In the genomic region with DNA sequence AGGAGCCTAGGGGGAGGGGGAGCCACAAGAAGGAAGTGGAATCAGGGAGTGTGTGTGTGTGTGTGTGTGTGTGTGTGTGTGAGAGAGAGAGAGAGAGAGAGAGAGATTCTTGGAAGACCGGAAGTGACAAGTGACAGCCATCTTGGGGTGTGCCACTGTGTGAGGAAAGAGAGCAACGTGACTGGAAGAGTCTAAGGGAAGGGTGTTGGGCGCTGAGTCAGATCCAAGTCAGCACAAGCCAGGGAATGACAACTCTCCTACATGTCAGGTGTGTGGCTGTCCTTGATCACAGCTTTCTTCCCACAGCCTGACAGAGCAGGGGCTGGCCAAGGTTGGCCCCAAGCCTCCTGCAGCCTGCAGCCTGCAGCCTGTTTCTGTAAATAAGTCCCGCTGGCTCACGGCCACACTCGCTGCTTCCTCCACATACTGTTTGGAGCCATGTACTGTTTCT, we compare ENCODE assay signal across 9 mouse cellular contexts. TPM values are rescaled to one million over a fixed set of nuclear protein-coding genes. Genes with fewer than 3 reads are reported as not detected.
DNase-seq lines count a peak whose midpoint lies in the region; ATAC-seq and TF ChIP-seq lines count a peak whose summit lies in the region.
"Had no signal": no experiment of that assay in that cellular context is flagged by ENCODE, and none has a peak within 500 bp of the region (broad histone marks: within the 10 kb centered on the region; RNA-seq: fewer than 3 reads in every experiment).

No protein-coding gene starts in this region.

- H3K79me2 ChIP-seq in macrophage (ENCODE audit: inconsistent target), result peaks cover 42% of the 10 kb centered on the region

- TF ChIP-seq CTCF in layer of hippocampus, adult 2 months (conservative IDR thresholded peaks at IDR 0.05), result no peak

- DNase-seq in layer of hippocampus, adult 2 months (ENCODE audit: low spot score in 2 of 2), result no peak
- no peak for DNase-seq in layer of hippocampus, adult 9-10 months (ENCODE audit: low spot score)
- peak; percentile 80 for DNase-seq in brain, adult 2 months (ENCODE audit: low read depth, low spot score)
- DNase-seq in gastrocnemius, postnatal 10 days, result no peak
- no peak for DNase-seq in thymus, postnatal 25 days
- DNase-seq in cerebellum, postnatal 4 days (ENCODE audit: low spot score in 2 of 2), result no peak

- H3K27me3 ChIP-seq in intestine, embryonic 15.5 days (replicated peaks), result 0 out of 2 replicates have a peak, but pooled peaks cover 4% of the 10 kb centered on the region

- ATAC-seq in intestine, embryonic 15.5 days, result peak; percentile 34

- no peaks in the 10 kb centered on the region for H3K36me3 ChIP-seq in intestine, embryonic 15.5 days
- peaks cover 26% of the 10 kb centered on the region for H3K36me3 ChIP-seq in macrophage (ENCODE audit: inconsistent target)

- no peak overlapping the region for H3K9ac ChIP-seq in intestine, embryonic 15.5 days

- 39% methylated on average over 6 of the region's 6 CpGs for WGBS in intestine, embryonic 15.5 days
- 24% methylated on average over 6 of the region's 6 CpGs for WGBS in macrophage (ENCODE audit: missing documents)

- no peak overlapping the region for H3K4me3 ChIP-seq in layer of hippocampus, adult 2 months
- H3K4me3 ChIP-seq in intestine, embryonic 15.5 days (replicated peaks), result no peak overlapping the region
- H3K4me3 ChIP-seq in macrophage (ENCODE audit: inconsistent target), result no peak overlapping the region
- H3K4me3 ChIP-seq: myocyte had no signal

- H3K27ac ChIP-seq in layer of hippocampus, adult 2 months, result peak overlapping the region; percentile 14; the same call in 1 of the 2 replicates
- H3K27ac ChIP-seq in intestine, embryonic 15.5 days, result peak overlapping the region; percentile 54
- H3K27ac ChIP-seq in macrophage, result peak overlapping the region; percentile 97

- no peak overlapping the region for H3K4me2 ChIP-seq in intestine, embryonic 15.5 days (replicated peaks)

- peaks cover 50% of the 10 kb centered on the region for H3K4me1 ChIP-seq in intestine, embryonic 15.5 days (replicated peaks)

- no peaks in the 10 kb centered on the region for H3K9me3 ChIP-seq in intestine, embryonic 15.5 days

RNA-seq across cellular contexts. Expression of a gene that starts 13.1 kb away (rescaled TPM):
- total RNA-seq in layer of hippocampus, adult 2 months (2021), result 10 to 100 TPM; 62.9 to 67.4 TPM
- polyA plus RNA-seq in intestine, embryonic 15.5 days (2015; fragmentation: Nextera tagmentation; extraction: Ambion mirVana), result 18.5 and 19.3 TPM in 2 replicates
- total RNA-seq in macrophage (2018; cell fraction: chromatin; rRNA removed), result 100 to 1,000 TPM in 1 of 26 experiments, 10 to 100 TPM in 25; 24.7 to 122 (median 61.4) TPM
- total RNA-seq in macrophage (2018; cell fraction: cytosol; rRNA removed), result 10 to 100 TPM; 20.2 to 48.3 (median 37.1) TPM
- 10 to 100 TPM; 25.6 to 91.8 (median 48.4) TPM for total RNA-seq in macrophage (2018; cell fraction: nucleus; rRNA removed)
- polyA plus RNA-seq in macrophage (2018), result 21.9 to 33.1 TPM (median 32.9 TPM) in 3 replicates
- 10 to 100 TPM; 31.9 to 39.6 TPM for total RNA-seq in gastrocnemius, postnatal 10 days (2021)

RNA-seq across cellular contexts. Expression of a gene that starts 19.0 kb away (rescaled TPM):
- total RNA-seq in layer of hippocampus, adult 2 months (2021), result 1 to 10 TPM; 6.9 TPM
- 2.3 and 2.5 TPM in 2 replicates for polyA plus RNA-seq in intestine, embryonic 15.5 days (2015; fragmentation: Nextera tagmentation; extraction: Ambion mirVana)
- total RNA-seq in macrophage (2018; cell fraction: chromatin; rRNA removed), result 100 to 1,000 TPM; 119 to 524 (median 241) TPM
- 100 to 1,000 TPM; 316 to 653 (median 465) TPM for total RNA-seq in macrophage (2018; cell fraction: cytosol; rRNA removed)
- 100 to 1,000 TPM; 187 to 584 (median 334) TPM for total RNA-seq in macrophage (2018; cell fraction: nucleus; rRNA removed)
- 329 to 471 TPM (median 343 TPM) in 3 replicates for polyA plus RNA-seq in macrophage (2018)
- 10 to 100 TPM; 15.2 to 25.6 TPM for total RNA-seq in gastrocnemius, postnatal 10 days (2021)

RNA-seq across cellular contexts. Expression of a gene that starts 25.2 kb away (rescaled TPM):
- total RNA-seq in layer of hippocampus, adult 2 months (2021), result 10 to 100 TPM; 20.2 to 20.6 TPM
- polyA plus RNA-seq in intestine, embryonic 15.5 days (2015; fragmentation: Nextera tagmentation; extraction: Ambion mirVana), result 22.4 and 23.7 TPM in 2 replicates
- 10 to 100 TPM in 19 of 26 experiments, 1 to 10 TPM in 7; 5.0 to 21.3 (median 11.6) TPM for total RNA-seq in macrophage (2018; cell fraction: chromatin; rRNA removed)
- 10 to 100 TPM in 25 of 26 experiments, 1 to 10 TPM in 1; 9.7 to 17.8 (median 14.2) TPM for total RNA-seq in macrophage (2018; cell fraction: cytosol; rRNA removed)
- 10 to 100 TPM in 15 of 26 experiments, 1 to 10 TPM in 11; 4.5 to 20.0 (median 11.0) TPM for total RNA-seq in macrophage (2018; cell fraction: nucleus; rRNA removed)
- polyA plus RNA-seq in macrophage (2018), result 6.8 to 17.7 TPM (median 9.7 TPM) in 3 replicates
- total RNA-seq in gastrocnemius, postnatal 10 days (2021), result 10 to 100 TPM; 10.5 to 10.9 TPM

RNA-seq across cellular contexts. Expression of a gene that starts 30.9 kb away (rescaled TPM):
- total RNA-seq in layer of hippocampus, adult 2 months (2021), result 10 to 100 TPM in 1 of 2 experiments, 1 to 10 TPM in 1; 8.6 to 11.6 TPM
- polyA plus RNA-seq in intestine, embryonic 15.5 days (2015; fragmentation: Nextera tagmentation; extraction: Ambion mirVana), result 1.9 and 2.4 TPM in 2 replicates
- 1 to 10 TPM in 21 of 26 experiments, under 1 TPM in 3, not detected in 2; 0.51 to 5.9 (median 2.9) TPM for total RNA-seq in macrophage (2018; cell fraction: chromatin; rRNA removed)
- 1 to 10 TPM in 10 of 26 experiments, under 1 TPM in 14, not detected in 2; 0.19 to 2.0 (median 0.92) TPM for total RNA-seq in macrophage (2018; cell fraction: cytosol; rRNA removed)
- 1 to 10 TPM in 18 of 26 experiments, under 1 TPM in 6, not detected in 2; 0.56 to 3.5 (median 1.9) TPM for total RNA-seq in macrophage (2018; cell fraction: nucleus; rRNA removed)
- 0.25 to 0.59 TPM (median 0.32 TPM) in 3 replicates for polyA plus RNA-seq in macrophage (2018)
- total RNA-seq in gastrocnemius, postnatal 10 days (2021), result under 1 TPM; 0.45 to 0.47 TPM

RNA-seq across cellular contexts. Expression of a gene that starts 46.9 kb away (rescaled TPM):
- total RNA-seq in layer of hippocampus, adult 2 months (2021), result 10 to 100 TPM; 26.9 to 28.1 TPM
- polyA plus RNA-seq in intestine, embryonic 15.5 days (2015; fragmentation: Nextera tagmentation; extraction: Ambion mirVana), result 80.5 and 87.7 TPM in 2 replicates
- total RNA-seq in macrophage (2018; cell fraction: chromatin; rRNA removed), result 10 to 100 TPM in 16 of 26 experiments, 1 to 10 TPM in 9, under 1 TPM in 1; 0.49 to 33.8 (median 13.9) TPM
- total RNA-seq in macrophage (2018; cell fraction: cytosol; rRNA removed), result 10 to 100 TPM; 16.3 to 28.0 (median 22.7) TPM
- 10 to 100 TPM in 19 of 26 experiments, 1 to 10 TPM in 7; 3.7 to 49.0 (median 13.1) TPM for total RNA-seq in macrophage (2018; cell fraction: nucleus; rRNA removed)
- polyA plus RNA-seq in macrophage (2018), result 8.2 to 37.9 TPM (median 20.7 TPM) in 3 replicates
- 10 to 100 TPM; 23.6 to 26.0 TPM for total RNA-seq in gastrocnemius, postnatal 10 days (2021)

Comparison
In these comparisons a context has a peak if more than half of its experiments do, and no peak if none do; other contexts are left out.
1. H3K27ac ChIP-seq: peak in every context shown above with its lines; median percentile 97 in macrophage; 54 in intestine, embryonic 15.5 days; 14 in layer of hippocampus, adult 2 months.